ENCODE assay signal across 9 mouse cellular contexts in the genomic region with DNA sequence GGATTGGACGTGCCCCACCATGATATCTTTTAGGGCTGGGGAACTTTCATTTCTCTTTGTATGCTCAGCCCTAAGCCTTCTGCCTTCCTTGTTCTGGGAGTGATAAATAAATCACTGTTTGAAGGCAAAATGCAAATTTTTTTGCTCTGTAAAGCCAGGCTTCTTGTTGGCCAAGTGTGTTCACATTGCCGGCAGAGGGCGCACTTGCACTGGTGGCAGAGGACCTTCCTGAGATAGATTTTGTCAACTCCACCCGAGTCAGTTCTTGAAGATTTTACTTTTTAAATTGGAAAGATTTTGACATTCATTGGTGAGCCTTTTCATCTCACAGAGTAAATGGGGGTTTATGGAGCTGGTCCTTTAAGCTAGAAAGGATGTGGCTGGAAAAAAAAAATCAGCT. TPM values are rescaled to one million over a fixed set of nuclear protein-coding genes. Genes with fewer than 3 reads are reported as not detected.
DNase-seq lines count a peak whose midpoint lies in the region; ATAC-seq lines count a peak whose summit lies in the region.
"Had no signal": no experiment of that assay in that cellular context is flagged by ENCODE, and none has a peak within 500 bp of the region (broad histone marks: within the 10 kb centered on the region; RNA-seq: fewer than 3 reads in every experiment).

No protein-coding gene starts in this region.

- no peak for ATAC-seq in hindbrain, embryonic 14.5 days (ENCODE audit: low FRiP score)
- no peak for ATAC-seq in hindbrain, embryonic 16.5 days
- peak; percentile 64 for ATAC-seq in inflammation-experienced regulatory T-cells, adult 6 months

- H3K9me3 ChIP-seq in hindbrain, embryonic 14.5 days (ENCODE audit: control insufficient read depth, low read length): no peaks in the 10 kb centered on the region
- no peaks in the 10 kb centered on the region for H3K9me3 ChIP-seq in hindbrain, embryonic 16.5 days (ENCODE audit: control insufficient read depth, low read length)
- H3K9me3 ChIP-seq: embryonic facial prominence, embryonic 15.5 days had no signal

- DNase-seq in hindbrain, embryonic 14.5 days (ENCODE audit: low spot score): peak; percentile 83
- DNase-seq in c-Kit-positive CD71-positive TER-119-negative erythroid progenitor cells, embryonic 14.5 days (ENCODE audit: low read depth): peak; percentile 67
- peak; percentile 52 to 78 for DNase-seq in frontal cortex, postnatal 14 days (ENCODE audit: low spot score in 2 of 2)
- peak; percentile 80 to 83 for DNase-seq in left cerebral cortex, postnatal 36 days (ENCODE audit: low spot score in 2 of 2)
- peak; percentile 83 for DNase-seq in neural tube, embryonic 10.5 days (ENCODE audit: extremely low spot score, low spot score)
- DNase-seq in telencephalon, adult 2 months (ENCODE audit: low read depth, low spot score): peak; percentile 62

- H3K36me3 ChIP-seq in hindbrain, embryonic 14.5 days (replicated peaks; ENCODE audit: control insufficient read depth, insufficient read depth): no peaks in the 10 kb centered on the region
- no peaks in the 10 kb centered on the region for H3K36me3 ChIP-seq in hindbrain, embryonic 16.5 days (ENCODE audit: control insufficient read depth, insufficient read depth, low read length)
- H3K36me3 ChIP-seq: embryonic facial prominence, embryonic 15.5 days had no signal

- no peaks in the 10 kb centered on the region for H3K27me3 ChIP-seq in hindbrain, embryonic 14.5 days (ENCODE audit: control insufficient read depth, insufficient read depth, low read length)
- H3K27me3 ChIP-seq in hindbrain, embryonic 16.5 days (replicated peaks; ENCODE audit: control insufficient read depth, insufficient read depth, low read length): no peaks in the 10 kb centered on the region
- H3K27me3 ChIP-seq: embryonic facial prominence, embryonic 15.5 days had no signal

- no peak overlapping the region for H3K4me2 ChIP-seq in hindbrain, embryonic 14.5 days (replicated peaks)
- no peak overlapping the region for H3K4me2 ChIP-seq in hindbrain, embryonic 16.5 days (ENCODE audit: low read length)
- H3K4me2 ChIP-seq: embryonic facial prominence, embryonic 15.5 days had no signal

- H3K4me3 ChIP-seq in hindbrain, embryonic 14.5 days (replicated peaks; ENCODE audit: low read length): no peak overlapping the region
- no peak overlapping the region for H3K4me3 ChIP-seq in hindbrain, embryonic 16.5 days (ENCODE audit: low read length)
- H3K4me3 ChIP-seq: embryonic facial prominence, embryonic 15.5 days had no signal

- WGBS in hindbrain, embryonic 14.5 days: 10% methylated on average over 4 of the region's 4 CpGs
- 11% methylated on average over 4 of the region's 4 CpGs for WGBS in hindbrain, embryonic 16.5 days

- no peak overlapping the region for H3K9ac ChIP-seq in hindbrain, embryonic 14.5 days
- H3K9ac ChIP-seq in hindbrain, embryonic 16.5 days (ENCODE audit: low read depth, low read length): no peak overlapping the region
- H3K9ac ChIP-seq: embryonic facial prominence, embryonic 15.5 days had no signal

- no peaks in the 10 kb centered on the region for H3K4me1 ChIP-seq in hindbrain, embryonic 14.5 days (replicated peaks; ENCODE audit: control insufficient read depth, insufficient read depth, low read length)
- H3K4me1 ChIP-seq in hindbrain, embryonic 16.5 days (ENCODE audit: control insufficient read depth, insufficient read depth, low read depth, low read length): no peaks in the 10 kb centered on the region
- H3K4me1 ChIP-seq: embryonic facial prominence, embryonic 15.5 days had no signal

- no peak overlapping the region for H3K27ac ChIP-seq in hindbrain, embryonic 14.5 days
- H3K27ac ChIP-seq in hindbrain, embryonic 16.5 days (ENCODE audit: low read depth, low read length): no peak overlapping the region
- H3K27ac ChIP-seq: embryonic facial prominence, embryonic 15.5 days had no signal

- intact Hi-C loops in left cerebral cortex, postnatal 36 days (cut with DNase I): loop anchor here (2.0 to 10.0 kb wide), 3 partner anchors 681 to 885 kb away; a partner anchor contains a TSS

RNA-seq across cellular contexts. Expression of a gene that starts 14.7 kb away (rescaled TPM):
- polyA plus RNA-seq in hindbrain, embryonic 14.5 days (2014; fragmentation: Nextera tagmentation; extraction: Ambion mirVana): 57.2 and 68.5 TPM in 2 replicates
- polyA plus RNA-seq in hindbrain, embryonic 16.5 days (2015; fragmentation: Nextera tagmentation; extraction: Ambion mirVana): 55.3 and 61.8 TPM in 2 replicates
- polyA plus RNA-seq in inflammation-experienced regulatory T-cells, adult 6 months (2017; shearing (Covaris generic)): 10 to 100 TPM in 1 of 3 experiments, 1 to 10 TPM in 2; 7.4 to 11.5 (median 7.7) TPM
- 10 to 100 TPM; 45.8 to 48.7 TPM for total RNA-seq in left cerebral cortex, postnatal 36 days (2021)

RNA-seq across cellular contexts. Expression of a gene that starts 26.7 kb away (rescaled TPM):
- polyA plus RNA-seq in hindbrain, embryonic 14.5 days (2014; fragmentation: Nextera tagmentation; extraction: Ambion mirVana): 53.5 and 55.9 TPM in 2 replicates
- polyA plus RNA-seq in hindbrain, embryonic 16.5 days (2015; fragmentation: Nextera tagmentation; extraction: Ambion mirVana): 40.8 and 41.0 TPM in 2 replicates
- 1 to 10 TPM; 4.0 to 8.2 (median 8.0) TPM for polyA plus RNA-seq in inflammation-experienced regulatory T-cells, adult 6 months (2017; shearing (Covaris generic))
- total RNA-seq in left cerebral cortex, postnatal 36 days (2021): 10 to 100 TPM; 11.8 to 11.9 TPM

RNA-seq across cellular contexts. Expression of a gene that starts 35.9 kb away (rescaled TPM):
- 4.2 and 4.4 TPM in 2 replicates for polyA plus RNA-seq in hindbrain, embryonic 14.5 days (2014; fragmentation: Nextera tagmentation; extraction: Ambion mirVana)
- 2.6 and 2.7 TPM in 2 replicates for polyA plus RNA-seq in hindbrain, embryonic 16.5 days (2015; fragmentation: Nextera tagmentation; extraction: Ambion mirVana)
- polyA plus RNA-seq in inflammation-experienced regulatory T-cells, adult 6 months (2017; shearing (Covaris generic)): under 1 TPM; 0.60 to 0.98 (median 0.91) TPM
- total RNA-seq in left cerebral cortex, postnatal 36 days (2021): 1 to 10 TPM in 1 of 2 experiments, under 1 TPM in 1; 0.64 to 1.1 TPM
